Comparison of ENCODE assay signal across 17 mouse cellular contexts in the genomic region with DNA sequence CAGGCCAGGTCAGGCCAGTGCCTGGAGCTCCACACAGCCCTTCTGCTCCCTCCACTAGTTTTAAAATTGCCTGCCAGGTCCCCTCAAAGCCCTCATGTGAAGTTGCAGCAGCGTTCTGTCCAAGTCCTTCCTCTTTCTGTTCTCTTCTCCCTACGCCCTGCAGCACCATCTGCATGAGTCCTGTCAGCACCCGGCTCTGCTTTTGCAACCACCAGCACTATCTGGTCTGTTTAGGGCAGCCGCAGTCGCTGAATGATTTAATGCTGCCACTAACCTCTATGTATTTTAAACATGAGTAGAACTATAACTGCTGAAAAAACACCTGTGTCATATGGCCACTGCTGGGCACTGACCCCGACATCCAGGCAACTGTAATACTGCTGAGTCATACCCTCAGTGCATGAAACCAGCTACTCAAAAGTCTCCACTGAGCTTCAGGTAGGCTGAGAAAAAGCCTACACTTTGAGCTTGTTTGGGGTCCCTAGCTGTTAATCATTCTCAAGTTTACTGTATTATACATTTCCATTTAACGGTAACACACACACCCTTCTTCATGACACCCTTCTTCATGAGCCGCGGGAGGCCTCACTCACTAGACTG. TPM values are rescaled to one million over a fixed set of nuclear protein-coding genes. Genes with fewer than 3 reads are reported as not detected.
DNase-seq lines count a peak whose midpoint lies in the region; ATAC-seq lines count a peak whose summit lies in the region.
"Had no signal": no experiment of that assay in that cellular context is flagged by ENCODE, and none has a peak within 500 bp of the region (broad histone marks: within the 10 kb centered on the region; RNA-seq: fewer than 3 reads in every experiment).

No protein-coding gene starts in this region.

- H3K4me1 ChIP-seq in hindbrain, embryonic 14.5 days (replicated peaks; ENCODE audit: control insufficient read depth, insufficient read depth, low read length): no peaks in the 10 kb centered on the region
- no peaks in the 10 kb centered on the region for H3K4me1 ChIP-seq in midbrain, embryonic 13.5 days (replicated peaks)
- H3K4me1 ChIP-seq: embryonic facial prominence, embryonic 12.5 days; forebrain, embryonic 13.5 days; midbrain, embryonic 10.5 days had no signal

- DNase-seq in lung, postnatal 36 days: peak; percentile 41
- DNase-seq in lung, postnatal 25 days (ENCODE audit: low spot score): no peak
- DNase-seq in MEL-GATA-1-ER (ENCODE audit: extremely low read depth, low read depth): peak; percentile 89
- peak; percentile 31 for DNase-seq in liver
- DNase-seq in hindbrain, embryonic 14.5 days (ENCODE audit: low spot score): no peak
- DNase-seq: cerebellum, adult 8-10 months; gastrocnemius, postnatal 10 days; heart, postnatal 10 days; kidney, postnatal 36 days; lung, adult 18-20 months; right cerebral cortex, postnatal 4 days had no signal

- ATAC-seq in monocyte, adult 5-6 weeks (replicated peaks; ENCODE audit: insufficient number of reproducible peaks, low FRiP score, low TSS enrichment, poor library complexity, severe bottlenecking): peak; percentile 51; the same call in 1 of the 2 replicates
- ATAC-seq in hindbrain, embryonic 14.5 days (ENCODE audit: low FRiP score): no peak
- ATAC-seq in midbrain, embryonic 13.5 days: no peak
- ATAC-seq: inflammation-experienced regulatory T-cells, adult 6 months had no signal

- no peaks in the 10 kb centered on the region for H3K27me3 ChIP-seq in hindbrain, embryonic 14.5 days (ENCODE audit: control insufficient read depth, insufficient read depth, low read length)
- H3K27me3 ChIP-seq in midbrain, embryonic 13.5 days: no peaks in the 10 kb centered on the region
- H3K27me3 ChIP-seq: embryonic facial prominence, embryonic 12.5 days; forebrain, embryonic 13.5 days had no signal

- peaks cover 100% of the 10 kb centered on the region for H3K36me3 ChIP-seq in hindbrain, embryonic 14.5 days (replicated peaks; ENCODE audit: control insufficient read depth, insufficient read depth)
- H3K36me3 ChIP-seq in midbrain, embryonic 13.5 days: peaks cover 98% of the 10 kb centered on the region

- no peaks in the 10 kb centered on the region for H3K9me3 ChIP-seq in hindbrain, embryonic 14.5 days (ENCODE audit: control insufficient read depth, low read length)
- H3K9me3 ChIP-seq in midbrain, embryonic 13.5 days: no peaks in the 10 kb centered on the region
- H3K9me3 ChIP-seq: embryonic facial prominence, embryonic 12.5 days; forebrain, embryonic 13.5 days; midbrain, embryonic 10.5 days had no signal

- no peak overlapping the region for H3K4me3 ChIP-seq in hindbrain, embryonic 14.5 days (replicated peaks; ENCODE audit: low read length)
- no peak overlapping the region for H3K4me3 ChIP-seq in midbrain, embryonic 13.5 days (replicated peaks)
- H3K4me3 ChIP-seq: embryonic facial prominence, embryonic 12.5 days; forebrain, embryonic 13.5 days; midbrain, embryonic 10.5 days had no signal

- H3K27ac ChIP-seq in hindbrain, embryonic 14.5 days: no peak overlapping the region
- H3K27ac ChIP-seq in midbrain, embryonic 13.5 days: no peak overlapping the region
- H3K27ac ChIP-seq: embryonic facial prominence, embryonic 12.5 days; forebrain, embryonic 13.5 days; midbrain, embryonic 10.5 days had no signal

- 94% methylated on average over 9 of the region's 9 CpGs for WGBS in hindbrain, embryonic 14.5 days
- WGBS in midbrain, embryonic 13.5 days: 97% methylated on average over 9 of the region's 9 CpGs

- H3K9ac ChIP-seq in hindbrain, embryonic 14.5 days: no peak overlapping the region
- H3K9ac ChIP-seq in midbrain, embryonic 13.5 days (replicated peaks): no peak overlapping the region
- H3K9ac ChIP-seq: embryonic facial prominence, embryonic 12.5 days; forebrain, embryonic 13.5 days had no signal

- H3K4me2 ChIP-seq in hindbrain, embryonic 14.5 days (replicated peaks): no peak overlapping the region
- H3K4me2 ChIP-seq in midbrain, embryonic 13.5 days (replicated peaks): no peak overlapping the region
- H3K4me2 ChIP-seq: embryonic facial prominence, embryonic 12.5 days; forebrain, embryonic 13.5 days had no signal

RNA-seq across cellular contexts. Expression of a gene that starts 14.2 kb away (rescaled TPM):
- total RNA-seq in monocyte, adult 5-6 weeks (2017): 11.8 to 12.1 TPM (median 11.9 TPM) in 3 replicates
- polyA plus RNA-seq in hindbrain, embryonic 14.5 days (2014; fragmentation: Nextera tagmentation; extraction: Ambion mirVana): 20.0 and 20.6 TPM in 2 replicates
- 44.9 and 47.4 TPM in 2 replicates for polyA plus RNA-seq in midbrain, embryonic 13.5 days (2015; fragmentation: Nextera tagmentation; extraction: Ambion mirVana)

RNA-seq across cellular contexts. Expression of a gene that starts 26.9 kb away (rescaled TPM):
- total RNA-seq in monocyte, adult 5-6 weeks (2017): 106 to 180 TPM (median 151 TPM) in 3 replicates
- 268 and 296 TPM in 2 replicates for polyA plus RNA-seq in hindbrain, embryonic 14.5 days (2014; fragmentation: Nextera tagmentation; extraction: Ambion mirVana)
- 261 and 273 TPM in 2 replicates for polyA plus RNA-seq in midbrain, embryonic 13.5 days (2015; fragmentation: Nextera tagmentation; extraction: Ambion mirVana)

RNA-seq across cellular contexts. Expression of a gene that starts 34.5 kb away (rescaled TPM):
- 7.0 to 21.9 TPM (median 15.6 TPM) in 3 replicates for total RNA-seq in monocyte, adult 5-6 weeks (2017)
- polyA plus RNA-seq in hindbrain, embryonic 14.5 days (2014; fragmentation: Nextera tagmentation; extraction: Ambion mirVana): 38.9 and 40.2 TPM in 2 replicates
- 49.7 and 57.5 TPM in 2 replicates for polyA plus RNA-seq in midbrain, embryonic 13.5 days (2015; fragmentation: Nextera tagmentation; extraction: Ambion mirVana)

RNA-seq across cellular contexts. Expression of a gene that starts 37.6 kb away (rescaled TPM):
- total RNA-seq in monocyte, adult 5-6 weeks (2017): not detected in 3 replicates
- polyA plus RNA-seq in hindbrain, embryonic 14.5 days (2014; fragmentation: Nextera tagmentation; extraction: Ambion mirVana): 7.8 and 10.4 TPM in 2 replicates
- polyA plus RNA-seq in midbrain, embryonic 13.5 days (2015; fragmentation: Nextera tagmentation; extraction: Ambion mirVana): 8.8 and 11.6 TPM in 2 replicates
- polyA plus RNA-seq: inflammation-experienced regulatory T-cells, adult 6 months had no signal

RNA-seq across cellular contexts. Expression of a gene that starts 47.5 kb away (rescaled TPM):
- total RNA-seq in monocyte, adult 5-6 weeks (2017): 6.4 to 27.2 TPM (median 23.9 TPM) in 3 replicates
- 22.7 and 27.1 TPM in 2 replicates for polyA plus RNA-seq in hindbrain, embryonic 14.5 days (2014; fragmentation: Nextera tagmentation; extraction: Ambion mirVana)
- 22.3 and 24.0 TPM in 2 replicates for polyA plus RNA-seq in midbrain, embryonic 13.5 days (2015; fragmentation: Nextera tagmentation; extraction: Ambion mirVana)

Comparison
In these comparisons a context has a peak if more than half of its experiments do, and no peak if none do; other contexts are left out.
1. DNase-seq: peak in lung, postnatal 36 days (single experiment), MEL-GATA-1-ER (single experiment) and liver (single experiment); none in lung, postnatal 25 days (single experiment) and hindbrain, embryonic 14.5 days (single experiment).